Mouse (Mus musculus): ENCODE results near the gene Slc30a10. TPM values are rescaled to one million over a fixed set of nuclear protein-coding genes. Genes with fewer than 3 reads are reported as not detected.
A peak's percentile ranks its signal among the peaks of the same experiment; 100 is the strongest.

Slc30a10 gene
- polyA plus RNA-seq, 1 experiment = 12.0 TPM

GRCm38 (mm10) chr1:185482001-185482761, 27.5 kb downstream of the Slc30a10 start:
- no peak overlapping the region for H3K27ac ChIP-seq (ENCODE audit: insufficient read depth, low read length)
- peaks cover 2% of the 10 kb centered on the region; the same call in 1 of the 2 replicates for H3K4me1 ChIP-seq (ENCODE audit: control insufficient read depth, insufficient read depth, low read length)
- H3K4me3 ChIP-seq (ENCODE audit: insufficient read depth, low read length) = peak overlapping the region; percentile 10
- TF ChIP-seq CTCF (IDR thresholded peaks at IDR 0.05; ENCODE audit: extremely low read depth, insufficient read depth, low read length) = no peak
- no peak for TF ChIP-seq POLR2A (IDR thresholded peaks at IDR 0.05; ENCODE audit: extremely low read depth, insufficient read depth, low read length)

- no peak for TF ChIP-seq CTCF (IDR thresholded peaks at IDR 0.05; ENCODE audit: extremely low read depth, insufficient read depth, low read length)
- TF ChIP-seq POLR2A (IDR thresholded peaks at IDR 0.05; ENCODE audit: extremely low read depth, insufficient read depth, low read length) = no peak
- Histone ChIP-seq H3K4me1 (ENCODE audit: control insufficient read depth, insufficient read depth, low read length) (peaks cover 2% of the 10 kb centered on the region; the same call in 1 of the 2 replicates), H3K27ac (ENCODE audit: insufficient read depth, low read length) (no peak overlapping the region), H3K4me3 (ENCODE audit: insufficient read depth, low read length) (no peak overlapping the region)
Observed at GRCm38 (mm10) chr1:185482762-185483161, 28.1 kb downstream of the Slc30a10 start.

- Histone ChIP-seq H3K4me3 (ENCODE audit: insufficient read depth, low read length) (no peak overlapping the region), H3K27ac (ENCODE audit: insufficient read depth, low read length) (no peak overlapping the region), H3K4me1 (ENCODE audit: control insufficient read depth, insufficient read depth, low read length) (peaks cover 2% of the 10 kb centered on the region; the same call in 1 of the 2 replicates)
- TF ChIP-seq POLR2A (IDR thresholded peaks at IDR 0.05; ENCODE audit: extremely low read depth, insufficient read depth, low read length) (no peak), CTCF (IDR thresholded peaks at IDR 0.05; ENCODE audit: extremely low read depth, insufficient read depth, low read length) (no peak)
Observed at GRCm38 (mm10) chr1:185483356-185484057, 28.9 kb downstream of the Slc30a10 start.

GRCm38 (mm10) chr1:185484281-185484680, 29.6 kb downstream of the Slc30a10 start:
- Histone ChIP-seq H3K27ac (ENCODE audit: insufficient read depth, low read length) (no peak overlapping the region), H3K4me3 (ENCODE audit: insufficient read depth, low read length) (0 out of 2 replicates have a peak overlapping the region, but pooled peaks have one; percentile 14), H3K4me1 (ENCODE audit: control insufficient read depth, insufficient read depth, low read length) (peaks cover 2% of the 10 kb centered on the region; the same call in 1 of the 2 replicates)
- TF ChIP-seq CTCF (IDR thresholded peaks at IDR 0.05; ENCODE audit: extremely low read depth, insufficient read depth, low read length) (no peak), POLR2A (IDR thresholded peaks at IDR 0.05; ENCODE audit: extremely low read depth, insufficient read depth, low read length) (no peak)

GRCm38 (mm10) chr1:185489893-185490292, 35.2 kb downstream of the Slc30a10 start:
- no peak overlapping the region for H3K4me3 ChIP-seq (ENCODE audit: insufficient read depth, low read length)
- H3K27ac ChIP-seq (ENCODE audit: insufficient read depth, low read length) = no peak overlapping the region
- no peak for TF ChIP-seq CTCF (IDR thresholded peaks at IDR 0.05; ENCODE audit: extremely low read depth, insufficient read depth, low read length)
- H3K4me1 ChIP-seq (ENCODE audit: control insufficient read depth, insufficient read depth, low read length) = no peaks in the 10 kb centered on the region

- no peak overlapping the region for H3K4me3 ChIP-seq (ENCODE audit: insufficient read depth, low read length)
- H3K27ac ChIP-seq (ENCODE audit: insufficient read depth, low read length) = no peak overlapping the region
- no peak for TF ChIP-seq CTCF (IDR thresholded peaks at IDR 0.05; ENCODE audit: extremely low read depth, insufficient read depth, low read length)
- TF ChIP-seq POLR2A (IDR thresholded peaks at IDR 0.05; ENCODE audit: extremely low read depth, insufficient read depth, low read length) = no peak
- no peaks in the 10 kb centered on the region for H3K4me1 ChIP-seq (ENCODE audit: control insufficient read depth, insufficient read depth, low read length)
Observed at GRCm38 (mm10) chr1:185490603-185491002, 36.0 kb downstream of the Slc30a10 start.

GRCm38 (mm10) chr1:185493439-185494034, 38.9 kb downstream of the Slc30a10 start:
- Histone ChIP-seq H3K4me1 (ENCODE audit: control insufficient read depth, insufficient read depth, low read length) (no peaks in the 10 kb centered on the region), H3K4me3 (ENCODE audit: insufficient read depth, low read length) (no peak overlapping the region), H3K27ac (ENCODE audit: insufficient read depth, low read length) (peak overlapping the region; percentile 94)
- TF ChIP-seq POLR2A (IDR thresholded peaks at IDR 0.05; ENCODE audit: extremely low read depth, insufficient read depth, low read length) (no peak), CTCF (IDR thresholded peaks at IDR 0.05; ENCODE audit: extremely low read depth, insufficient read depth, low read length) (no peak)

- TF ChIP-seq POLR2A (IDR thresholded peaks at IDR 0.05; ENCODE audit: extremely low read depth, insufficient read depth, low read length) (no peak), CTCF (IDR thresholded peaks at IDR 0.05; ENCODE audit: extremely low read depth, insufficient read depth, low read length) (no peak)
- no peak overlapping the region for H3K27ac ChIP-seq (ENCODE audit: insufficient read depth, low read length)
- H3K4me1 ChIP-seq (ENCODE audit: control insufficient read depth, insufficient read depth, low read length) = no peaks in the 10 kb centered on the region
- no peak overlapping the region for H3K4me3 ChIP-seq (ENCODE audit: insufficient read depth, low read length)
Observed at GRCm38 (mm10) chr1:185496791-185497460, 42.3 kb downstream of the Slc30a10 start.

- TF ChIP-seq CTCF (IDR thresholded peaks at IDR 0.05; ENCODE audit: extremely low read depth, insufficient read depth, low read length) (no peak), POLR2A (IDR thresholded peaks at IDR 0.05; ENCODE audit: extremely low read depth, insufficient read depth, low read length) (no peak)
- no peaks in the 10 kb centered on the region for H3K4me1 ChIP-seq (ENCODE audit: control insufficient read depth, insufficient read depth, low read length)
- no peak overlapping the region for H3K4me3 ChIP-seq (ENCODE audit: insufficient read depth, low read length)
- H3K27ac ChIP-seq (ENCODE audit: insufficient read depth, low read length) = no peak overlapping the region
Observed at GRCm38 (mm10) chr1:185500602-185501001, 46.0 kb downstream of the Slc30a10 start.

Data from cortical plate, adult 2 months (tissue).